Mouse (Mus musculus): ENCODE measurements at regions not wholly inside any gene's neighbourhood (a gene's known extent, or its start where the extent isn't known, plus 50 kb on each side); places are given as distances from the start of the nearest gene placed in this dataset.
A peak's percentile ranks its signal among the peaks of the same experiment; 100 is the strongest.
"Not testable (repeated sequence)": the region's sequence is repeated elsewhere in the genome, so short reads cannot be mapped to it uniquely, and the experiment has no call there.

GRCm38 (mm10) chr2:78598039-78598438 lies 269.9 kb upstream of the Ube2e3 start:
- no peak for DNase-seq

GRCm38 (mm10) chr2:78596251-78596650 lies 271.7 kb upstream of the Ube2e3 start:
- no peak for DNase-seq

GRCm38 (mm10) chr2:78580013-78580412 lies 287.9 kb upstream of the Ube2e3 start:
- peak; percentile 9 for DNase-seq

- DNase-seq, result no peak
Measured at GRCm38 (mm10) chr2:78572492-78572891, 295.4 kb upstream of the Ube2e3 start.

GRCm38 (mm10) chr2:78558128-78558527 lies 309.8 kb upstream of the Ube2e3 start:
- no peak for DNase-seq

GRCm38 (mm10) chr2:78551085-78551484 lies 316.8 kb upstream of the Ube2e3 start:
- no peak for DNase-seq

GRCm38 (mm10) chr2:78548683-78549467 lies 319.0 kb upstream of the Ube2e3 start:
- DNase-seq, result no peak

GRCm38 (mm10) chr2:78547286-78547685 lies 320.6 kb upstream of the Ube2e3 start:
- DNase-seq, result no peak

- no peak for DNase-seq
Measured at GRCm38 (mm10) chr2:78540422-78540821, 327.5 kb upstream of the Ube2e3 start.

- no peak for DNase-seq
Measured at GRCm38 (mm10) chr2:78539592-78540300, 328.2 kb upstream of the Ube2e3 start.

- DNase-seq, result no peak
Measured at GRCm38 (mm10) chr2:78537574-78537973, 330.4 kb upstream of the Ube2e3 start.

GRCm38 (mm10) chr2:78533881-78534280 lies 334.0 kb upstream of the Ube2e3 start:
- DNase-seq, result not testable (repeated sequence)

- DNase-seq, result peak; percentile 10
Measured at GRCm38 (mm10) chr2:78530535-78530934, 337.4 kb upstream of the Ube2e3 start.

- no peak for DNase-seq
Measured at GRCm38 (mm10) chr2:78520258-78521023, 347.5 kb upstream of the Ube2e3 start.

- no peak for DNase-seq
Measured at GRCm38 (mm10) chr2:78493115-78493514, 374.8 kb upstream of the Ube2e3 start.

GRCm38 (mm10) chr2:78480036-78480435 lies 387.9 kb upstream of the Ube2e3 start:
- no peak for DNase-seq

- DNase-seq, result no peak
Measured at GRCm38 (mm10) chr2:78459444-78459843, 408.5 kb upstream of the Ube2e3 start.

GRCm38 (mm10) chr2:78453411-78453810 lies 414.5 kb upstream of the Ube2e3 start:
- DNase-seq, result no peak

GRCm38 (mm10) chr2:78436816-78437215 lies 431.1 kb upstream of the Ube2e3 start:
- no peak for DNase-seq

- DNase-seq, result no peak
Measured at GRCm38 (mm10) chr2:78435071-78435470, 432.9 kb upstream of the Ube2e3 start.

GRCm38 (mm10) chr2:78427659-78428336 lies 440.1 kb upstream of the Ube2e3 start:
- DNase-seq, result no peak

- no peak for DNase-seq
Measured at GRCm38 (mm10) chr2:78418561-78419338, 449.2 kb upstream of the Ube2e3 start.

Measured in liver (tissue).